Mouse (Mus musculus): ENCODE data around the gene Ppm1n. TPM values are rescaled to one million over a fixed set of nuclear protein-coding genes. Genes with fewer than 3 reads are reported as not detected.

Gene Ppm1n
- polyA plus RNA-seq, 1 experiment from 2014 or later, result 0.14 TPM

DNA sequence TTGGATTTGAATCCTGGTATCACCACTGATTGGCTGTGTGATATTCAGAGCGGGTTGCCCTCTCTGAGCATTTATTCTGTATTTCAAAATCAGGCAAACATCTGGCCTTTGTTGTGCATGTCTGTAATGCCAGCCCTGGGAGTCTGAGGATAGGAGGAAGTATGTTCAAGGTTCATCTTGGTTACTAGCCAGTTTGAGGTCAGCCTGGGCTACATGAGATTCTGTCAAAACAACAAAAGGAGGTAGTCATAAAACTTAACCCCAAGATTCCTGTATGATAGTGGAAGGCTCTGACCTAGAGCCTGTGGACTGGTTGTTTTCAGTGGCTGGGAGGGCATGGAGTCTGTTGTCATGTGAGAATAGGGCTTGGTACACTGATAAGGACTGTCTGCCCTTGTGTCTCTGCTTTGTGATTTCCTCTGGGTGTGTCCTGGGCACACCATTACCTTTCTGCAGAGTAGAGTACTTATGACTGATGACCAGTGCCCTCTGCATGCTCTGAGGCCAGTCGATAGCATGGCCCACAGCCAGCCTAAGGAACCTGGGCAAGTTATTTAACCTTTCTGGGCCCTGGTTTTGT, 44.7 kb downstream of the Ppm1n start:
- Histone ChIP-seq H3K27me3 (replicated peaks) (no peaks in the 10 kb centered on the region), H3K36me3 (no peaks in the 10 kb centered on the region), H3K4me1 (replicated peaks) (peaks cover 25% of the 10 kb centered on the region), H3K9me3 (no peaks in the 10 kb centered on the region), H3K4me2 (replicated peaks) (no peak overlapping the region), H3K27ac (peak overlapping the region; percentile 44; the same call in 1 of the 2 replicates), H3K9ac (no peak overlapping the region), H3K4me3 (replicated peaks) (no peak overlapping the region)
- ATAC-seq, result 0 out of 2 replicates have a peak, but pooled peaks have one; percentile 7
- WGBS, result 86% methylated on average over 2 of the region's 2 CpGs

DNA sequence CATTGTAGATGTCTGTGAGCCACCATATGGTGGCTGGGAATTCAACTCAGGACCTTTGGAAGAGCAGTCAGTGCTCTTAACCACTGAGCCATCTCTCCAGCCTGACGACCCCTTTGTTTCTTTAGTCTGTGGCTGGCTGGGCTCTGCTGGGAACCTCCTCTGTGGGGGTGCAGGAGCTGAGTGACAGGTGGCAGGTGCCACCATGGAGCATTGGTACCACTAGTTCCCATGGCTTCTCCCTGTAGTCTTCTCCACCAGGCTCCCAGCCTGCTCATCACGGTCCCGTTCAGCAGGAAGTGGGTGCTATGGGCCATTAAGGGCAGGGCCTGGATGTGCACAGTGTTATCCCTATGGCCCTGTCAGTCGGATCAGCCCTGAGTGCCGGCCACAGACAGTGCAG, 45.2 kb downstream of the Ppm1n start:
- Histone ChIP-seq H3K36me3 (no peaks in the 10 kb centered on the region), H3K27ac (peak overlapping the region; percentile 44; the same call in 1 of the 2 replicates), H3K4me2 (replicated peaks) (no peak overlapping the region), H3K9me3 (no peaks in the 10 kb centered on the region), H3K9ac (no peak overlapping the region), H3K27me3 (replicated peaks) (no peaks in the 10 kb centered on the region), H3K4me3 (replicated peaks) (no peak overlapping the region), H3K4me1 (replicated peaks) (peaks cover 27% of the 10 kb centered on the region)
- no peak for ATAC-seq
- 75% methylated on average over 5 of the region's 5 CpGs for WGBS

DNA sequence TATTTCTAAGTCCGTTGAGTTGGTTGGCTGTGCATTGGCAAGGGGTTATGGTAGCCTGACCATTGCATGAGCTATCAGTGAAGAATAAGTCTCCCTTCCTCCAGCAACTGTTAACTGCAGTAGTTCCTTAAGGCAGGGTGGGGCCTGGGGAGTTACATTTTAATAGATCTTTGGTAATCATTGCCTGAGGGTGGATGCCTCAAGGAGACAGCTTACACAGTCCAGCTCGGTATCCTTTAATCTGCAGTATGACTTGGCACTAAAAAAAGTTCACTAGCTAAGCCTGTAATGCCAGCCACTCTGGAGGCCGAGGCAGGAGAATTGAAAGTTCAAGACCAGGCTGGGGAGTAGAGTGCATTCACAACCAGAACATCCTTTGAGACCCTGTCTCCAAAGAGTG, 48.0 kb downstream of the Ppm1n start:
- Histone ChIP-seq H3K9ac (no peak overlapping the region), H3K4me2 (replicated peaks) (no peak overlapping the region), H3K9me3 (no peaks in the 10 kb centered on the region), H3K4me3 (replicated peaks) (no peak overlapping the region), H3K27ac (peak overlapping the region; percentile 68), H3K36me3 (no peaks in the 10 kb centered on the region), H3K27me3 (replicated peaks) (no peaks in the 10 kb centered on the region), H3K4me1 (replicated peaks) (peaks cover 32% of the 10 kb centered on the region)
- no peak for ATAC-seq
- WGBS, result 74% methylated on average over 3 of the region's 3 CpGs

DNA sequence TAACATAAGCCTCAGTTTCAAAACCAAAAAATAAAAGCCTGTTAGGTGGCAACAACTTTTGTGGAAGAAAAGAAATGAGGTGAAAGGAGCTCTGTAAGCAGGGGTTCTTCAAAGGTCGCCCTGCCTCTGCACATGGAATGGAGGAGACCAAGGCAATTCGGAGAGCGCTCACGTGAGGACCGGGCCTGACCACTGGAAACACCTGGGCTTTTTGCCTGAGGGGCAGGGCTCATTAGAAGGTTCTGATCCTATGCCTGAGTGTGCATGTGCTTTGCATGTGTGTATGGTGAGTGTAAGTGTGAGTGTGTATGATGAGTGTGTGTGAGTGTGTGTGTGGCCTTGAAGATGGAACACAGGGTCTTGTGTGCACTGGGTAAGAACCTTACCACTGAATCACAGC, 49.0 kb downstream of the Ppm1n start:
- Histone ChIP-seq H3K9me3 (no peaks in the 10 kb centered on the region), H3K9ac (0 out of 2 replicates have a peak overlapping the region, but pooled peaks have one; percentile 13), H3K27ac (no peak overlapping the region), H3K36me3 (no peaks in the 10 kb centered on the region), H3K27me3 (replicated peaks) (no peaks in the 10 kb centered on the region), H3K4me2 (replicated peaks) (no peak overlapping the region), H3K4me1 (replicated peaks) (peaks cover 29% of the 10 kb centered on the region), H3K4me3 (replicated peaks) (no peak overlapping the region)
- no peak for ATAC-seq
- WGBS, result 93% methylated on average over 5 of the region's 5 CpGs

DNA sequence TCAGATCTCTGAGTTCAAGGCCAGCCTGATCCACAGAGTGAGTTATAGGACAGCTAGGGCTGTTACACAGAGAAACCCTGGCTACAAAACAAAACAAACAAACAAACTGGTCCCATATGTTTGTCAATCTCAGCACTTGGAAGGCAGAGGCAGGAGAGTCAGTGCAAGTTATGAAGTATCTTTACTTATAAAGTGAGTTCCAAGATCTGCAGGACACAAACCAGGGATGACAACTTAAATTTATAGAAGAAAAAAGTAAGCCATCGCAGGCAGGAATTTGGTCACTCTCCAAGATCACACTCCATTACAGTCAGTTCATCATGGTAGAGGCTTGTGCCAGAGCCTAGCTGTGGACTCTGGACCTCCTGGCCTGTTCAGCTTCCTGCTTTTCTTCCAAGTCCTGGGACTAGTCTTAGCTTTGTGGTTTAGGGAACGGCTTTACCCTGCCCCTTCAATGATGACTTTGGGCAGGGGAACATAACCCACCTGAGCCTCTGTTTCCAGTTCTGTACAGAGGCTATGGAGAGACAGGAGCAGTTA, 49.8 kb downstream of the Ppm1n start:
- peak overlapping the region; percentile 56 for H3K9ac ChIP-seq
- H3K9me3 ChIP-seq, result no peaks in the 10 kb centered on the region
- H3K27ac ChIP-seq, result peak overlapping the region; percentile 54; the same call in 1 of the 2 replicates
- no peaks in the 10 kb centered on the region for H3K27me3 ChIP-seq (replicated peaks)
- H3K36me3 ChIP-seq, result 0 out of 2 replicates have a peak, but pooled peaks cover 4% of the 10 kb centered on the region
- ATAC-seq, result no peak
- H3K4me1 ChIP-seq (replicated peaks), result peaks cover 27% of the 10 kb centered on the region
- H3K4me2 ChIP-seq (replicated peaks), result peak overlapping the region; percentile 75
- H3K4me3 ChIP-seq (replicated peaks), result no peak overlapping the region
- 76% methylated on average over 2 of the region's 2 CpGs for WGBS

DNA sequence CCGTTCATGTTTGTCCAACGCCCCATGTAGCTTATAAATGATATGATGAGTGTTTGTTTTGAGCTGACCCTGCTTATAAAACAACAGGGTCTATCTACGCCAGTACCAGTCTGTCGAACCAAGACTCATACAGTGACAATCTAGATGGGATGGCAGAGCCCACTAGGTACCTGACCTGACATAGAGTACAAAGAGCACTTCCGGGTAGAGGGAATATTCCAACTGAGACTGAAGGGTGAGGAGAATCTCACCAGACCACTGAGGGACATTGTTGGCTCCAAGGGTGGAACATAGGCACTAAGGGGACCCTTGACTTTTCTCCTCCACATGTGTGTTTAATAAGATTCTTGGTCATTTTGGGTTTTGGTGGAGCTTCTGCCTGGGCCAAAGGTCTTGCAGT, 50.5 kb downstream of the Ppm1n start:
- H3K9ac ChIP-seq, result peak overlapping the region; percentile 56
- peak overlapping the region; percentile 80 for H3K27ac ChIP-seq
- H3K9me3 ChIP-seq, result no peaks in the 10 kb centered on the region
- H3K4me3 ChIP-seq (replicated peaks), result peak overlapping the region; percentile 68
- H3K27me3 ChIP-seq (replicated peaks), result no peaks in the 10 kb centered on the region
- WGBS, result 24% methylated on average over 5 of the region's 5 CpGs
- peak overlapping the region; percentile 75 for H3K4me2 ChIP-seq (replicated peaks)
- H3K36me3 ChIP-seq, result 0 out of 2 replicates have a peak, but pooled peaks cover 4% of the 10 kb centered on the region
- H3K4me1 ChIP-seq (replicated peaks), result peaks cover 30% of the 10 kb centered on the region
- no peak for ATAC-seq

DNA sequence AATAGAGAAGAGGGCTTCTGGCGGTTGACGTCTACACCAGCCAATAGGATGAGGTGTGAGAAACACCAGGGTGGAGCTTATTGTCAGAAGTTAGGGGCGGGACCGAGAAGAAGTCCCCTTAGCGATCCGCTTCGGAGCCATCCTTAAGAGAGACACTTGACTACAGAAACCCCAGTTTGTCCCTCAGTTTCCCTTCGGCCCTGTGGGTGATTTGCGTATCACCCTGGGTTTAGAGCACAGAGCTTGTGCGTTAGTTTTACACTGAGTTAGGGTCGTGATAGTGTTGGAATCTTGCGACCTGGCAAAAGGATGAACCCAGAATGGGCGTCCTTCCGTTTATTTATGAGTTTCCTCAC, 51.1 kb downstream of the Ppm1n start:
- H3K36me3 ChIP-seq, result 0 out of 2 replicates have a peak, but pooled peaks cover 4% of the 10 kb centered on the region
- H3K4me2 ChIP-seq (replicated peaks), result peak overlapping the region; percentile 75
- H3K9me3 ChIP-seq, result no peaks in the 10 kb centered on the region
- no peaks in the 10 kb centered on the region for H3K27me3 ChIP-seq (replicated peaks)
- H3K4me1 ChIP-seq (replicated peaks), result peaks cover 30% of the 10 kb centered on the region
- H3K9ac ChIP-seq, result peak overlapping the region; percentile 56
- peak overlapping the region; percentile 80 for H3K27ac ChIP-seq
- ATAC-seq, result no peak
- H3K4me3 ChIP-seq (replicated peaks), result peak overlapping the region; percentile 68
- WGBS, result under 1% methylated on average over 14 of the region's 14 CpGs

DNA sequence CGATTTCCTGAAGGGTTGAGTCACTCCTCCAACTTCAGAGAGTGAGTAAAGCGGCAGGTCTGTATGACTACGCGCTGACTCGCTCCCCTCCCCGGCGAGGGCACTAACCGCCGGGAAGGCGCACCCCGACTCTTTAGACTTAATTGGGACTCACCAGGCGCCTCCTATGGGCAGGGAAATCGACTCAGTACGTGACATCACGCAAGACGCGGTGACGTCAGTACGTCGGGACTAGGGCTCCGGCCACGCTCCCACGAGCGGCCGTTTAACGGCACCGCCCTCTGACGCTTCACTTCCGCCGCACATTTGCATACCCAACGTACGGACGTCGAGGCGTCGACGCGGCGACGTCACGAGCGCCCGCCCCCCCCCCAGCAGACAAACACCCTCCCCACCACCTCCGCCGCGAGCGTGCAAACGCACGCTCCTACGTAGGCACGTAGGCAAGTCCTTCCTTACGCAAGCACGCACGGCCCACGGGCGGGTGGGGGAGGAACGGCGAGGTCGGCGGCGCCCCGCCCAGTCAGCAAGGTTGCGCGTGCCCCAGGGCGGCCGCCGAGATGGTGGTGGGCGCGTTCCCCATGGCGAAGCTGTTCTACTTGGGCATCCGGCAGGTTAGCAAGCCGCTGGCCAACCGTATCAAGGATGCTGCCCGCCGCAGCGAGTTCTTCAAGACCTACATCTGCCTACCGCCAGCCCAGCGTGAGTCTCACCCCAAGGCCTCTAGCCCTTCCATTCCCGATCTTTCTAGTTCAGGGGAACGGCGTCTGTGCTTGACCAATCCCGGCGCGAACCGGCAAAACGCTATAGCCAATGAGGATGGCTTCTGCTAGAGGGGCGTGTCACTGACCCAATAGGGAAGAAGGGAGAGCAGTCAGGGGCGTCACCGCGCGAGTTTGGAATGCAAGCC, 51.7 kb downstream of the Ppm1n start, which contains the start of gene Opa3:
TSS of gene Opa3 (plus strand) at position 452 of the 910 bp plus-strand sequence.
- H3K36me3 ChIP-seq, result 0 out of 2 replicates have a peak, but pooled peaks cover 4% of the 10 kb centered on the region
- H3K4me1 ChIP-seq (replicated peaks), result peaks cover 30% of the 10 kb centered on the region
- H3K27me3 ChIP-seq (replicated peaks), result no peaks in the 10 kb centered on the region
- peak within 1 kb of the TSS; percentile 68 for H3K4me3 ChIP-seq (replicated peaks)
- peak within 1 kb of the TSS; percentile 75 for H3K4me2 ChIP-seq (replicated peaks)
- H3K9me3 ChIP-seq, result no peaks in the 10 kb centered on the region
- peak within 1 kb of the TSS; percentile 99 for H3K27ac ChIP-seq
- ATAC-seq, result peak; percentile 94
- peak within 1 kb of the TSS; percentile 78 for H3K9ac ChIP-seq
- WGBS, result under 1% methylated on average over 89 of the region's 91 CpGs

DNA sequence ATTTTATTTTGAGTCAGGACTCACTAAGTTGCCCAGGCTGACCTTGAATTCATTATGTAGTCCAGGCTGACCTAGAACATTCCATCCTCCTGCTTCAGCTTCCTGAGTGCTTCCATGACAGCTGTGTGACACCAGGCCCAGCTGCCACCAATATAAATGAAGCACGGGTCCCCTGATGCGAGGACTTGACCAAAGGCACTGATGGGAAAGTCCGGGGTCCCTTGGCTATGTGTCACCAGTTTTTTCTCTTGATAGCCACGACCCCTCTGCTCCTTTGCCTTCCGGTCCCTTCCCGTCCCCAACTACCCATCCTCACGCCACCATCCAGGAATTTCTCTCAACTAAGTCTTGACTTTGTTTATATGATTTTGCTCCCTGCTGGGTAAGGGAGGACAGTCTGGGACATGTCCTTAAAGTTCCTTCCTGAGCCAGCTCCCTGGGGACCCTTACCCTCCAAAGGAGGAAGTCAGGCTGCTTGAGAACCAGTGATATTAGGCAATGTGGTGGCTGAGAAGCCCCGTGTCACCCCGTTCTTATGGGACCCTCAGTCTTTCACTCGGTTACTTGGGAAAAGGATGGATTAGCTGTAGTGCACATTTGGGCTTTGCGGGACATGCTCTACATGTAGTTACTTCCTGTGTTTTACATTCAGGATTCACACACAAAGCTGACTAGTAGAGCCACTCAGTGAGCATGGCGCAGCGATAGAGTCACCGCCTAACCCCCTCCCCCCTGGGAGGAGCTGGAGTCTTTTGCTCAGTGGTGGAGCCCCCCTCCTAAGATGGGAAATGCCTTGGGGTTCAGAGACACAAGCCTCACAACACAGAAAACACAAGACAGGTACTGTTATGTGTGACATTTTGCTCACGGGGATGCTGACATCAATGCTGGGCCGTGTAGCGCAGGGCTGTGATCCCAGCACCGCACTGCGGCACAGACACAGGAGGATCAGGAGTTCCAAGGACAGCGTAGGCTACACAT, 52.8 kb downstream of the Ppm1n start:
- WGBS, result 12% methylated on average over 20 of the region's 20 CpGs
- no peaks in the 10 kb centered on the region for H3K27me3 ChIP-seq (replicated peaks)
- peak; percentile 27 for ATAC-seq
- no peaks in the 10 kb centered on the region for H3K9me3 ChIP-seq
- peak overlapping the region; percentile 69 for H3K4me2 ChIP-seq (replicated peaks)
- peaks cover 25% of the 10 kb centered on the region for H3K4me1 ChIP-seq (replicated peaks)
- peak overlapping the region; percentile 99 for H3K27ac ChIP-seq
- peak overlapping the region; percentile 46 for H3K9ac ChIP-seq
- H3K36me3 ChIP-seq, result 0 out of 2 replicates have a peak, but pooled peaks cover 4% of the 10 kb centered on the region
- peak overlapping the region; percentile 68 for H3K4me3 ChIP-seq (replicated peaks)
